Mouse (Mus musculus) bone marrow, adult 2 months (tissue): ENCODE measurements around the gene Itpa.

Experiments
- CTCF ChIP-seq: fragments of 200-500 bp; IDR thresholded peaks from 2 replicates; pipeline ENCODE4 v1.5.1; 2011; ENCODE audit warnings: low read length, control low read depth; ENCODE audit not compliant: control insufficient read depth, insufficient read depth
- POLR2A ChIP-seq: fragments of 200-500 bp; IDR thresholded peaks from 2 replicates; pipeline ENCODE4 v1.6.1; 2011; ENCODE audit warnings: low read depth, mild to moderate bottlenecking, control low read depth, low read length, borderline replicate concordance; ENCODE audit not compliant: control insufficient read depth

DNA sequence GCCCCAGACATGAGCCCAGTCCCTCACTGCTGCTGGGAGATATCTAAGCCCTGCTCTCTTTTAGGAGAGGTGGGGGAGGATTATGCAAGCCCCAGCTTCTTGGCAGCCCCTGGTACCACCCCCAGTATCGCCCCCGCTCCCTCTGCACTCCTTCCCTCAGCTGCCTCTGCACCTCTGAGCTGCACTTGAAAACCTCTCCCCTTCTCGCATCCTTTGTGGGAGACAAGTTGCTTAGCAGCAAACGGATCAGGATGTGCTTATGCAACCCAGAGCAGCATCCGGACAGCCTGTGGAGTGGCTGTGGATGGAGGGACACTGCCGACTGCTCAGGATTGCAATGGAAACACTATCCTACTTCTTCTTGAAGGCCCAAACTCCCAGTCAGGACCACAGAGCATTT, 9.9 kb upstream of the Itpa start:
- TF ChIP-seq CTCF (no peak), POLR2A (no peak)
